Mouse (Mus musculus): Measurements from ENCODE around the gene Atxn10. TPM values are rescaled to one million over a fixed set of nuclear protein-coding genes. Genes with fewer than 3 reads are reported as not detected.

Atxn10 gene
- polyA plus RNA-seq, 1 experiment = 216 TPM

DNA sequence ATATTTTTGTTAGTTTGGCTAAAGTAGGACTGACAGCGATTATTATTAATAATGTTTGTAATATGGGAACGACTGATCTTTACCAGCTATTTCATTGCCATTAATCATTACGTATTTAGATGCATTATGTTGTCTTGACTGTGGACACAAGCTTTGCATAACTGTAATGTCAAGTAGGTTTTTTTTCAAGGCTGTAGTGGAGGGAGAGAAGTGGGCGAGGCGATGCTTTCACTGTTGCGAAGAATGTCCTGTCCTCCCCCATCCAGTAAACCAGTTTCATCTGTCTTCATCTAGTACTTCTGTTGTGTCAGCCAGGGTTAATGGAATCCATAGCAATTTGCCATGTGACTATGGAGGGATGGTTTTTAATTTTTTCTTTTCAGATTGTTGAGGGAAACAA, 20.1 kb downstream of the Atxn10 start:
- H3K79me2 ChIP-seq (ENCODE audit: control insufficient read depth, insufficient read depth) = peaks cover 62% of the 10 kb centered on the region
- H3K4me3 ChIP-seq = no peak overlapping the region
- H3ac ChIP-seq (ENCODE audit: control insufficient read depth, insufficient read length) = no peak overlapping the region
- no peak overlapping the region for H3K4me2 ChIP-seq (ENCODE audit: low read depth)
- peaks cover 21% of the 10 kb centered on the region for H3K36me3 ChIP-seq (ENCODE audit: control insufficient read depth, insufficient read depth)
- TF ChIP-seq TCF12 (IDR thresholded peaks at IDR 0.05; ENCODE audit: insufficient read depth, poor library complexity, severe bottlenecking) (no peak), POLR2A (IDR thresholded peaks at IDR 0.05; ENCODE audit: insufficient read length, low read depth) (no peak), MYOD1 (IDR thresholded peaks at IDR 0.05; ENCODE audit: control insufficient read depth in 1 of 3, insufficient read length in 2 of 3, low read depth in 2 of 3) (no peak), E2F4 (IDR thresholded peaks at IDR 0.05; ENCODE audit: insufficient read depth) (no peak), USF1 (IDR thresholded peaks at IDR 0.05; ENCODE audit: low read depth) (no peak), MYOG (IDR thresholded peaks at IDR 0.05; ENCODE audit: control insufficient read depth in 1 of 3, insufficient read depth in 1 of 3, insufficient read length in 2 of 3, low read depth in 2 of 3) (no peak), CEBPB (IDR thresholded peaks at IDR 0.05; ENCODE audit: insufficient read depth, poor library complexity, severe bottlenecking) (no peak), POLR2AphosphoS2 (IDR thresholded peaks at IDR 0.05; ENCODE audit: insufficient read length, low read depth) (no peak), TCF3 (IDR thresholded peaks at IDR 0.05; ENCODE audit: insufficient read length, low read depth) (no peak)
- no peaks in the 10 kb centered on the region for H3K27me3 ChIP-seq (ENCODE audit: control insufficient read depth, insufficient read depth, insufficient read length)

- no peak overlapping the region for H3K4me3 ChIP-seq
- H3ac ChIP-seq (ENCODE audit: control insufficient read depth, insufficient read length) = no peak overlapping the region
- H3K27me3 ChIP-seq (ENCODE audit: control insufficient read depth, insufficient read depth, insufficient read length) = no peaks in the 10 kb centered on the region
- H3K36me3 ChIP-seq (ENCODE audit: control insufficient read depth, insufficient read depth) = peaks cover 35% of the 10 kb centered on the region
- TF ChIP-seq MYOG (IDR thresholded peaks at IDR 0.05; ENCODE audit: control insufficient read depth in 1 of 3, insufficient read depth in 1 of 3, insufficient read length in 2 of 3, low read depth in 2 of 3) (no peak), POLR2A (IDR thresholded peaks at IDR 0.05; ENCODE audit: insufficient read length, low read depth) (no peak), MYOD1 (IDR thresholded peaks at IDR 0.05; ENCODE audit: control insufficient read depth in 1 of 3, insufficient read length in 2 of 3, low read depth in 2 of 3) (no peak), MAX (IDR thresholded peaks at IDR 0.05; ENCODE audit: low read depth) (no peak), SRF (IDR thresholded peaks at IDR 0.05; ENCODE audit: control insufficient read depth, insufficient read length, low read depth) (no peak), REST (IDR thresholded peaks at IDR 0.05; ENCODE audit: insufficient read depth, insufficient read length) (no peak), USF1 (IDR thresholded peaks at IDR 0.05; ENCODE audit: low read depth) (no peak), TCF3 (IDR thresholded peaks at IDR 0.05; ENCODE audit: insufficient read length, low read depth) (no peak), POLR2AphosphoS2 (IDR thresholded peaks at IDR 0.05; ENCODE audit: insufficient read length, low read depth) (no peak), TCF12 (IDR thresholded peaks at IDR 0.05; ENCODE audit: insufficient read depth, poor library complexity, severe bottlenecking) (no peak)
- H3K79me2 ChIP-seq (ENCODE audit: control insufficient read depth, insufficient read depth) = peaks cover 51% of the 10 kb centered on the region
- H3K4me2 ChIP-seq (ENCODE audit: low read depth) = no peak overlapping the region
These were observed 21.6 kb downstream of the Atxn10 start for GRCm38 (mm10) chr15:85357465-85358225.

- H3K4me2 ChIP-seq (ENCODE audit: low read depth) = no peak overlapping the region
- H3K79me2 ChIP-seq (ENCODE audit: control insufficient read depth, insufficient read depth) = peaks cover 36% of the 10 kb centered on the region
- H3K36me3 ChIP-seq (ENCODE audit: control insufficient read depth, insufficient read depth) = peaks cover 35% of the 10 kb centered on the region
- H3K27me3 ChIP-seq (ENCODE audit: control insufficient read depth, insufficient read depth, insufficient read length) = no peaks in the 10 kb centered on the region
- TF ChIP-seq MYOD1 (IDR thresholded peaks at IDR 0.05; ENCODE audit: control insufficient read depth in 1 of 3, insufficient read length in 2 of 3, low read depth in 2 of 3) = no peak
- no peak for TF ChIP-seq REST (IDR thresholded peaks at IDR 0.05; ENCODE audit: insufficient read depth, insufficient read length)
- no peak for TF ChIP-seq TCF3 (IDR thresholded peaks at IDR 0.05; ENCODE audit: insufficient read length, low read depth)
- TF ChIP-seq MAX (IDR thresholded peaks at IDR 0.05; ENCODE audit: low read depth) = no peak
- H3K4me3 ChIP-seq = no peak overlapping the region
- no peak overlapping the region for H3ac ChIP-seq (ENCODE audit: control insufficient read depth, insufficient read length)
These were observed 23.4 kb downstream of the Atxn10 start for GRCm38 (mm10) chr15:85359483-85359882.

- H3K36me3 ChIP-seq (ENCODE audit: control insufficient read depth, insufficient read depth) = peaks cover 37% of the 10 kb centered on the region
These were observed 23.9 kb downstream of the Atxn10 start for GRCm38 (mm10) chr15:85359901-85360300.

More at GRCm38 (mm10) chr15:85359901-85360300, 23.9 kb downstream of the Atxn10 start:
- H3ac ChIP-seq (ENCODE audit: control insufficient read depth, insufficient read length) = no peak overlapping the region
- no peak overlapping the region for H3K4me3 ChIP-seq
- H3K79me2 ChIP-seq (ENCODE audit: control insufficient read depth, insufficient read depth) = peaks cover 32% of the 10 kb centered on the region
- TF ChIP-seq CEBPB (IDR thresholded peaks at IDR 0.05; ENCODE audit: insufficient read depth, poor library complexity, severe bottlenecking) = no peak
- TF ChIP-seq MYOD1 (IDR thresholded peaks at IDR 0.05; ENCODE audit: control insufficient read depth in 1 of 3, insufficient read length in 2 of 3, low read depth in 2 of 3) = no peak
- no peak for TF ChIP-seq MYOG (IDR thresholded peaks at IDR 0.05; ENCODE audit: control insufficient read depth in 1 of 3, insufficient read depth in 1 of 3, insufficient read length in 2 of 3, low read depth in 2 of 3)
- no peak for TF ChIP-seq REST (IDR thresholded peaks at IDR 0.05; ENCODE audit: insufficient read depth, insufficient read length)
- no peak for TF ChIP-seq POLR2AphosphoS2 (IDR thresholded peaks at IDR 0.05; ENCODE audit: insufficient read length, low read depth)
- TF ChIP-seq TCF3 (IDR thresholded peaks at IDR 0.05; ENCODE audit: insufficient read length, low read depth) = no peak
- no peak for TF ChIP-seq SRF (IDR thresholded peaks at IDR 0.05; ENCODE audit: control insufficient read depth, insufficient read length, low read depth)
- TF ChIP-seq USF1 (IDR thresholded peaks at IDR 0.05; ENCODE audit: low read depth) = no peak
- no peak for TF ChIP-seq TCF12 (IDR thresholded peaks at IDR 0.05; ENCODE audit: insufficient read depth, poor library complexity, severe bottlenecking)
- no peak for TF ChIP-seq POLR2A (IDR thresholded peaks at IDR 0.05; ENCODE audit: insufficient read length, low read depth)
- no peak for TF ChIP-seq E2F4 (IDR thresholded peaks at IDR 0.05; ENCODE audit: insufficient read depth)
- no peak for TF ChIP-seq MAX (IDR thresholded peaks at IDR 0.05; ENCODE audit: low read depth)
- H3K27me3 ChIP-seq (ENCODE audit: control insufficient read depth, insufficient read depth, insufficient read length) = no peaks in the 10 kb centered on the region
- H3K4me2 ChIP-seq (ENCODE audit: low read depth) = no peak overlapping the region

Measured in myocyte (in vitro differentiated cells).